Mouse (Mus musculus) adrenal gland, postnatal 4 days (tissue): Measurements from ENCODE around the gene Hnf4a. TPM values are rescaled to one million over a fixed set of nuclear protein-coding genes. Genes with fewer than 3 reads are reported as not detected.
A peak's percentile ranks its signal among the peaks of the same experiment; 100 is the strongest.
"Not testable (repeated sequence)": the region's sequence is repeated elsewhere in the genome, so short reads cannot be mapped to it uniquely, and the experiment has no call there.

Source experiments
- DNase-seq, 2 experiments: peaks; one replicate each; pipeline ENCODE4 v3.0.0; 2021 to 2022; ENCODE audit warnings: low spot score in 2 of 2, mixed read lengths in 2 of 2
- long read RNA-seq, 2 experiments: library from polyadenylated mRNA; stranded (forward); transcript quantifications; one replicate each; pipeline ENCODE4 v2.0.0; 2021
- total RNA-seq, 2 experiments: library from RNA; stranded (reverse); gene quantifications; 2 replicates each; pipeline ENCODE4 v1.2.3; 2021

Hnf4a gene
- total RNA-seq: 10 to 100 TPM; 14.7 to 18.9 TPM
- long read RNA-seq, experiment 1, partial matches to known transcripts: 7 of 8 reads
- long read RNA-seq, experiment 1, other reads (novel, unspliced or antisense): 1 of 8 reads
- long read RNA-seq, experiment 2, full-length matches to known transcripts: 4 of 19 reads
- long read RNA-seq, experiment 2, partial matches to known transcripts: 10 of 19 reads
- long read RNA-seq, experiment 2, other reads (novel, unspliced or antisense): 5 of 19 reads

- DNase-seq: no peak
These were observed at the start of gene Hnf4a for GRCm38 (mm10) chr2:163506300-163507004. Gene Hnf4a (plus strand): TSS chr2:163506808.

DNA sequence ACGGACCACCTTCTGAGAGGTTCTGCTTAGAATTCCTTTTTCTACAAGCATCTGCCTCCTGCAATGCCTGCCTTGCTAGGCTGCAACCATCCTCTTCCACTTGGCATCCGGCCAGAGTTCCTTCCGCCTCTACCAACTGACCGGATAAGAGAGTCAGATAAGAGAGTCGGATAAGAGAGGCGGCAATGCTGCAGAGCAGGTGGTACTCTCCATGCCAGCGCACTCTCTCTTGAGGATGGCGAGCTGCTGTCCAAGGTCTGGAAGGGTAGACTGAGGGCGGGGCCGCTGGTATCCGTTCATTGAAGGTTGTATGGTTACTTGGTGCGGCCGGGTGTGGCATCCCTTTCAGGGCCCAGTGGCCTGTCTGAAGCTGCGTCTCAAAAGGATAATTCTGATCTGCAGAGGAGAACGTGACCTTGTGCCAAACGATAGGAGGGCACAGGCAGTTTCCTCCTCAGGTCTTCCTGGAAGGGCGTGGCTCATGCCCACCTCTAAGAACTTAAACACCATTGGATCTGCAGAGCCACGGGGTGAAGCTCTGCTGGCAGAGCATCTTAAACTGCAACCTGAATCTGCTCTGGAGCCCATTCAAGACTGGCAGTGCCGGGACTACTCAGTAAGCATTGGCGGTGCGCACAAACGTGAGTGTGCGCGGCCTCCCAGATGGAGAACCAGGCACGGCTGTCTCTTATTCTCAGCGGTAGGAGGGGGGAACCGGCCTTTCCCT is 47.9 kb upstream of the Hnf4a start:
- no peak for DNase-seq

DNA sequence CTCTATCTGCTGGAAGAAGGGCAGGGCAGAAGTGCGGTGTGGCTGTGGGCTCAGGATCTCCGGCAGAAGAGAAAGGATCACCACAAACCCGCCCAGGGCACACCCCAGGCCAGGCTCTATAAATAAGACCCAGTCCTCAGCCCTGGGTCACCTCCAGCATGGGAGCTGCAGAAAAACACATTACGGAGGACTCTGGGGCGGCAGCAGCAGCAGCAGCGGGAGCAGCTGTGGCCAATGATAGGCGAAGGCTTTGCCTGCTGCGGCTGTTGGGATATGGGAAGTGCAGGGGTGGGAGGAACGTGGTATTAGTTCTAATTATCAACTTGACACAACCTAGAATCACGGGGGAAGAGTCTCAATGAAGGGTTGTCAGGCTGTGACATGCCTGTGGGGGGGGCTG is 47.2 kb upstream of the Hnf4a start:
- DNase-seq: no peak

- DNase-seq: no peak
These were observed 46.0 kb upstream of the Hnf4a start for GRCm38 (mm10) chr2:163460622-163461021.

- DNase-seq: not testable (repeated sequence)
These were observed 45.3 kb upstream of the Hnf4a start for GRCm38 (mm10) chr2:163461307-163461706.

DNA sequence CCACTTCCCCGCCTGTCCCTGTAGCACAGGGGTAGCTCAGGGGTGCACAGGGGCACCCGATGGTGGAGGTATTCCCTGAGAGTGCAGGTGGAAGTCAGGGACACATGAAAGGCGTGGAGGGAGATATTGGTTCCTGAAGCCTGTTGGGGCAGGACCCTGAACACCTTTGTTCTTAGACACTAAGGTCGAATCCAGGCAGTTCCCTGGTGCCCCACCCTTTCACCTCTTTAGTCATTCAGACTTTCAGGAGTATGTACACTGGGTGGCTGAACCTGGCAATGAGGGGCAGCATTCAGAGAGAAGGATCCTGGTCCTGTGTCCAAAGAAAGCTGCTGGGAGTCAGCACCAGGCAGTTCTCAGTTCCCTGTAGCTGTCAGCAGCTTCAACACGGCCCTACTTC is 44.2 kb upstream of the Hnf4a start:
- DNase-seq: no peak

- DNase-seq: no peak
These were observed 43.8 kb upstream of the Hnf4a start for GRCm38 (mm10) chr2:163462801-163463200.

DNA sequence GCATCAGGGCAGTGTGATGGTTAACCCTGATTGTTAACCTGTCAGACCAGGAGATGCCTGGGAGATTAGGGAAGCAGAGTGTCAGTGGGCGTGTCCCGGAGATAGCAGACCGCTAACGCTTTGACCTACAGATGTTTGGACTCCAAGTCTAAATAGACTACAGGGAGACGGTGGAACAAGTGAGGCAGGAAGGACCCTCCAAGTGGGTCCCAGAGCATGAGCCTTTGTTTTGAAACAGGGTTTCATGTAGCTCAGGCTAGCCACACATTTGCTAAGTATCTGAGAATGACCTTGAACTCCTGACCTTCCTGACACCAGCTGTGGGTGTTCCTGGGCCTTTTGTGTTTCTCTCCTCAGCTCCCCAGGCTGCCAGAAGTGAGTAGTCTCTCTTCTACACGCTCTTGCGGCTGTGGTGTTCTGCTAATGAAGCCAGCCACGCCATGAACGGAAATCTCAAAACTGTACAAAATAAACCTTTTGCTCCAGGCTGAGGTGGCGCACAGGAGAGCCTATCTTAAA is 43.3 kb upstream of the Hnf4a start:
- no peak for DNase-seq

- DNase-seq: no peak
These were observed 42.6 kb upstream of the Hnf4a start for GRCm38 (mm10) chr2:163463998-163464397.

GRCm38 (mm10) chr2:163464562-163464961 is 42.0 kb upstream of the Hnf4a start:
- DNase-seq: no peak

DNA sequence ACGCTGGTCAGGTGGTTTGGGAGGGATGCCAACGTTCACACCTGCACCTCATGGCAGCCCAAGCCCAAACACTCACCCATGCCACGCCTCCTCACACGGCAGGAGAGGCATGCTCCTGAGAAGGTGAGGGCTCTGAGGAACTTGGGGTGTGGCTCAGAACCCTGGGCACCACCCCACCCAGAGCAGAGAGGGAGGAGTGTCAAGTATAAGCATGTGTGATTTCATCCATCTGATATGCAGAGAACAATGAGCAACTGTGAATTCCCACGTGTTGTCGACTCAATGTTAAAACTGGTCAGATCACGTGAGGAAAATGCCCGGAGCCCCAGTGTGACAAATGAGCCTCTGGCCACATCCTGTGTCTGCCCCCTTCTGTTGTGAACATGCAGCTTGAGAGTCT is 39.8 kb upstream of the Hnf4a start:
- DNase-seq: no peak

GRCm38 (mm10) chr2:163467585-163467984 is 39.0 kb upstream of the Hnf4a start:
- DNase-seq: no peak

- DNase-seq: no peak
These were observed 37.7 kb upstream of the Hnf4a start for GRCm38 (mm10) chr2:163468866-163469265.

DNA sequence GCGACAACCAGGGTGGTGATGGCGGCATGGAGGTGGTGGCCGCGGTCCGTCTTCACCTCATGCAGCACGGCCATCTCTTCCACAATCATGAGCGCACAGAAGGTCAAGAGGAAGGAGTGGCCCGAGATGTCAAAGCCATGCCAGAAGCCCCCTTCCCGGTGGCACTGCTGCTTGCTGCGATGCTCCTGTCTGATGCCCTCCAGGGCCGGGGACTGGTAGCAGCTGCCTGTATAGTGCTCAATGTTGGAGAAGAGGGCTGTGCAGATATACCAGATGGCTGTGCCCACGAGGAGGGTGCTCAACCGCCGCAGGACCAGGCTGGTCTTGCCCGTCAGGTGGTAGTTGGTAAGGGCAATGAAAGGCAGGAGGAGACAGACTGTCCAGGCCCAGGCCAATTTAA is 36.9 kb upstream of the Hnf4a start:
- DNase-seq: no peak

GRCm38 (mm10) chr2:163471136-163471535 is 35.5 kb upstream of the Hnf4a start:
- DNase-seq: no peak

DNA sequence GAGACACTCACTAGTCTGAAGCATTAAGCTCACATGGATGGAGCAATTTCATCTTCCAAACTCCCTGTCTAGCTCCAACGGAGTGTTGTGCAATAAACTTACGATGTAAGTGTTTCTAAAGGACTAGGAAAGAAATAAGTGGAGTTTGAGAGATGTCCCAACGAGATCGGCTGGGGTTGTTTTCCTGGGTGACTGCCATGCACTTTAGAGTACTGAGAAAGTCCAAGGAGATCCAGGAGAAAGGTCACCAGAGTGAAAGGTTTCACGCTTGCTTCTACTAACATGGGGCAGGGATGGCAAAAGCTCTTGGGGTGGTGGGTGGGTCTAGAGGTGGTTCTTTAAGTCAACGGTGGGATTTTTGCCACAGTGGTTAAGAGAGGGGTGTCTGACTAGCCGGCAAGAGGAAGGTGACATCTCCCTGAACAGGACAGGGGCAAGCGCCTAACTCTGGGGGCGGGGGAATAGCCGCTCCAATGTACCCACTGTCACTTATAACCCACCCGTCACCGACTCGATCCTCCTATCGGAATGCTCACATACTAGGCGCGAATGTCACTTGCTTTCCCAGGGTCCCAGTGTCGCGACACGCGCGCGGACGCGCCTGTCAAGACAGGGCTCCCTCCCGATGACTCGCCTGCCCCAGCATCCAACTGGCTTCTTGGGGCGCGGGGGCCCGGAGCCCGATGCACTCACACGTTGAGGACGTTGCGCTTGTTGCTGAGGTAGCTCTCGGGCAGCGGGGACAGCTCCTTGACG is 34.7 kb upstream of the Hnf4a start:
- DNase-seq: no peak

DNA sequence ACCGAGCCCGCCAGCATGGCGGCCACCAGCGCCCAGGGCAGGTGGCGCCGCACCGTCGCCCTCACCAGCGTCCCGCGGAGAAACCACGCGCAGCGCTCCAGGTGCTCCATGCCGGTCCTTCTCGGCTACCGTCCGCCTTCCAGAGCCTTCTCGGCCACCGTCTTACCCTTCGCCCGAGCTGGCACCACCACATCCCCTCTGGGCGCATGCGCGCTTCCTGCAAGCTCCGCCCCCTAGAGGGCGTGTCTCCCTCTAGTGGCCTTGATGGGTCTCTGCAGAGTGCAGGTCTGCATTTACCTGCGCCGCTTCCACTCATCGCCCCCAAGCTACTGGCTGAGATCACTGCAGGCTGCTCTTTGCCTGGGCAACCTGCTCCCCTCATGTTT is 34.1 kb upstream of the Hnf4a start, which contains the start of gene Fitm2:
Gene Fitm2 (minus strand): TSS at position 164 of the 386 bp plus-strand sequence.
- DNase-seq: peak; percentile 91 to 97

DNA sequence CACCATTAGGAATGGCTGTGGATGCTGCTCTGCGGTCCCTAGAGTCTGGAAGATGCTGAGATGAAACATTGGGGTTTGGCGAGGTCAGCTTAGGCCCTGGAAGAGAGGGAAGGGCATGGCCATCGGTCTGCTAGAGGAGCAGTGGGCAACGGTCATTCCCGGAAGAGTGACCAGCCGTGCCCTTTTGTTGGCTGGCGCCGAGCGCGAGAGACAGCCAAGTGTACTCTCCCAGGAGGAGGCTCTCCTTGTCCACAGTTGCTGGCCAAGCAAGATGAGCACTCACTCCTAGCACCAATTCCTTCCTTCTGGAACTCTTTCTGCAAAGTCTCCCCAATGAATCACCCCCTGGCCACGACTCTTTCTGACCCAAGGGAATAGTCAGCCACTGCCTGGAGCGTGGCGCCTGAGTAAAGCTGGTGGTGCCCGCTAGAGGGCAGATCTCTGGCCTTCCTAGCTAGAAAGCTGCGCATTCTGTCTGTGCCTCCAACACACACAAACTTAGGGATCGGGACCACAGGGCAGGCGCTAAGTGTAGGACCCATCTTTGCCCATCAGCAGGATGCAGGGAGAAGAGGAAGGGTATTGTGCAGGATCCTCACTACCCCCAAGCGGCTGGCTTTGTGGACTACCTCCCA is 26.3 kb upstream of the Hnf4a start:
- DNase-seq: no peak

DNA sequence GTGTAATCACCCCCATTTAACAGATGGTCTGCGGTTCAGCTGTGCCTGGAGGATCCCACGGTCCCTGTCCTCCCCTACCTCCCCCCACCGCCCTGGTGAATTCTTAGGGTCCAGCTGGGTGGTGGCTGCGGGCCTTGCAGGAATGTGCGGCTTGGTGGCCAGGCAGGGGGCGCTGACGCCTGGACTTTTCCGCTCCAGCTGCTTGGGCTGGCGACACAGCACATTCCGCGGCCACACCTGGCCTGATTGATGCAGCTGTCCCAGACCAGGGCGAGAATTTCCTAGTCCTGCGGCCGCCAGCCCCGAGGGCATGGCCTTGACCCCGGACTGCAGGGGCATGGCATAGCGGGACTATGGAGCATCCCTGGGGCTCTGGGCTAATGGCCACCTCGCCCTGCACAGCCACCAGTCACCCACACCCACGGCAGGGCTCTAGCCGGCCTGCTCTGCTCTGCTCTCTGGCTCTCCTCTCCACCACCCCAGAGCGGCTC is 25.0 kb upstream of the Hnf4a start:
- DNase-seq: no peak

- no peak for DNase-seq
These were observed 19.2 kb upstream of the Hnf4a start for GRCm38 (mm10) chr2:163487360-163487759.
